Mouse (Mus musculus): ENCODE measurements around the gene Tmem14c. TPM values are rescaled to one million over a fixed set of nuclear protein-coding genes. Genes with fewer than 3 reads are reported as not detected.
"Not testable (repeated sequence)": the region's sequence is repeated elsewhere in the genome, so short reads cannot be mapped to it uniquely, and the experiment has no call there.

Tmem14c gene
- 10 to 100 TPM; 57.9 to 60.8 TPM for total RNA-seq (2021)

GRCm38 (mm10) chr13:41015829-41016634, at the start of gene Tmem14c:
TSS of gene Tmem14c (plus strand) at chr13:41016292.
- peak; percentile 92 to 94 for DNase-seq (ENCODE audit: low spot score in 2 of 2)
- intact Hi-C loops (cut with DNase I) = no loop called here

GRCm38 (mm10) chr13:40967609-40968008, 48.5 kb upstream of the Tmem14c start:
- intact Hi-C loops (cut with DNase I) = no loop called here
- no peak for DNase-seq (ENCODE audit: low spot score in 2 of 2)

- intact Hi-C loops (cut with DNase I) = no loop called here
- no peak for DNase-seq (ENCODE audit: low spot score in 2 of 2)
Observed at GRCm38 (mm10) chr13:40968564-40968963, 47.5 kb upstream of the Tmem14c start.

GRCm38 (mm10) chr13:40969761-40970390, 46.2 kb upstream of the Tmem14c start:
- no peak for DNase-seq (ENCODE audit: low spot score in 2 of 2)
- intact Hi-C loops (cut with DNase I) = no loop called here

GRCm38 (mm10) chr13:40971261-40971660, 44.8 kb upstream of the Tmem14c start:
- intact Hi-C loops (cut with DNase I) = no loop called here
- no peak for DNase-seq (ENCODE audit: low spot score in 2 of 2)

- no peak for DNase-seq (ENCODE audit: low spot score in 2 of 2)
- intact Hi-C loops (cut with DNase I) = no loop called here
Observed at GRCm38 (mm10) chr13:40971831-40972230, 44.3 kb upstream of the Tmem14c start.

- DNase-seq (ENCODE audit: low spot score in 2 of 2) = no peak
- intact Hi-C loops (cut with DNase I) = no loop called here
Observed at GRCm38 (mm10) chr13:40972976-40973375, 43.1 kb upstream of the Tmem14c start.

GRCm38 (mm10) chr13:40977609-40978008, 38.5 kb upstream of the Tmem14c start:
- DNase-seq (ENCODE audit: low spot score in 2 of 2) = peak; percentile 11 to 15
- intact Hi-C loops (cut with DNase I) = loop anchor here (5.0 kb wide), 1 partner anchor 130 kb away; no protein-coding TSS in a partner anchor

- DNase-seq (ENCODE audit: low spot score in 2 of 2) = no peak
- intact Hi-C loops (cut with DNase I) = loop anchor here (5.0 kb wide), 1 partner anchor 131 kb away; no protein-coding TSS in a partner anchor
Observed at GRCm38 (mm10) chr13:40978652-40979051, 37.4 kb upstream of the Tmem14c start.

- DNase-seq (ENCODE audit: low spot score in 2 of 2) = no peak
- intact Hi-C loops (cut with DNase I) = loop anchor here (5.0 kb wide), 1 partner anchor 132 kb away; no protein-coding TSS in a partner anchor
Observed at GRCm38 (mm10) chr13:40979321-40979720, 36.8 kb upstream of the Tmem14c start.

GRCm38 (mm10) chr13:40982759-40983158, 33.3 kb upstream of the Tmem14c start:
- no peak for DNase-seq (ENCODE audit: low spot score in 2 of 2)
- intact Hi-C loops (cut with DNase I) = no loop called here

GRCm38 (mm10) chr13:40986081-40986480, 30.0 kb upstream of the Tmem14c start:
- DNase-seq (ENCODE audit: low spot score in 2 of 2) = no peak
- intact Hi-C loops (cut with DNase I) = no loop called here

GRCm38 (mm10) chr13:40987608-40988303, 28.3 kb upstream of the Tmem14c start:
- intact Hi-C loops (cut with DNase I); DNase-seq (ENCODE audit: low spot score in 2 of 2): not testable (repeated sequence)

- intact Hi-C loops (cut with DNase I) = no loop called here
- no peak for DNase-seq (ENCODE audit: low spot score in 2 of 2)
Observed at GRCm38 (mm10) chr13:40988418-40988817, 27.7 kb upstream of the Tmem14c start.

- intact Hi-C loops (cut with DNase I) = no loop called here
- DNase-seq (ENCODE audit: low spot score in 2 of 2) = no peak
Observed at GRCm38 (mm10) chr13:40994487-40995263, 21.4 kb upstream of the Tmem14c start.

- DNase-seq (ENCODE audit: low spot score in 2 of 2); intact Hi-C loops (cut with DNase I): not testable (repeated sequence)
Observed at GRCm38 (mm10) chr13:40998537-40998936, 17.6 kb upstream of the Tmem14c start.

GRCm38 (mm10) chr13:41000140-41000925, 15.8 kb upstream of the Tmem14c start:
- DNase-seq (ENCODE audit: low spot score in 2 of 2) = peak in 1 of 2 experiments; percentile 45
- intact Hi-C loops (cut with DNase I) = loop anchor here (5.0 kb wide), 1 partner anchor 237 kb away; no protein-coding TSS in a partner anchor

- intact Hi-C loops (cut with DNase I) = loop anchor here (5.0 kb wide), 1 partner anchor 236 kb away; no protein-coding TSS in a partner anchor
- peak; percentile 92 to 97 for DNase-seq (ENCODE audit: low spot score in 2 of 2)
Observed at GRCm38 (mm10) chr13:41000926-41001639, 15.0 kb upstream of the Tmem14c start, which contains the start of gene Pak1ip1. TSS of gene Pak1ip1 (plus strand) at chr13:41001023.
